Mouse (Mus musculus): ENCODE results near the gene Irf4. TPM values are rescaled to one million over a fixed set of nuclear protein-coding genes. Genes with fewer than 3 reads are reported as not detected.

The Irf4 gene
- total RNA-seq, 2 experiments from 2014 or later, result 4.4 to 41.3 TPM

DNA sequence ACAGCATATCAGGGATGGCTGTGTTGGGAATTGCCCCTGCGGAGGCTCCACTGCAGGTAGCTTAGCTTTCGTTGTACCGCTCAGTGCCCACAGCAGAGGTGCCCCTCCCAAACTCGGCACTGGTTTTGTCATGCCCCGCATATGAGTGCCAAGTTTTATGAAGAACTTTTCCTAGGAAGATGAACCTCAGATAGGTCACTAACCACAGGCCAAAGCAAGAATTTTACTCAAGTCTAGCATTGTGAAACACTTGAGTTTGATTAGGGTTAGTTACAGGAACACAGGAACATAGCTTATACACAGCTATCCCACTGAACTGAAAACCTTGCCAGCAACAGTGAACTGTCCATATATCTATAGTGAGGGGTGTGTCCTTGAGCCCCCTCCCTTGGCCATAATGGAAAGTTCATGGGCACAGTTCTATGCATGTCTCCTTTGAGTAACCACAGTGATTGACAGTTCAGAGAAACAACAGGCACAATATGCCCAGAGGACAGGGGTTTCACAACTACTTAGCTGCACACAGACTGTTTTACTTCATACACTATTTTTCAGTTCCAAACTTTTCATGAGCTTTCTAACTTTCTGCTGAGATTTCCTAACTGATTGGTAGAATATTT lies 53.4 kb downstream of the Irf4 start:
- DNase-seq, result no peak

- peak; percentile 51 for DNase-seq
Measured at GRCm38 (mm10) chr13:30809240-30809639, 60.2 kb downstream of the Irf4 start.

- no peak for DNase-seq
Measured at GRCm38 (mm10) chr13:30813464-30813863, 64.4 kb downstream of the Irf4 start.

DNA sequence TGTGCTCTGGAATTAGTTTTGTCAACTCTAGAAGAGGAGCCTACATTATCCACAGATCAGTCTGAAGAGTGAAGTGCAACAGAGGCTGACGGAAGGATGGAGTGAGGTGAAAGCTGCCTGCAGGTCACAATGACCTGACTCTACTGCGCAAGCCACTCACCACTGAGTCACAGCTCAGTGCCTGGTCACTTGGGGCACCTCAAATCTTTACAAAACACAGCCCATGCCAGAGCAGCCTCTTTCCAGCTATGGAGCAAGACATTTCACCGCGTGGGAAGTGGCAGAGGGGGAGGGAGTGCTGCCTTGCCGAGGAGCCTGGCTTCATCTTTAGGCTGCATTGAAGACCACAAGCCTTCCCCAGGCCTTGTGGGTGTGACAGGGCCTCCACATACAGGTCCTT lies 65.2 kb downstream of the Irf4 start:
- DNase-seq, result peak; percentile 25

Other genes starting within 250 kb of the Irf4 start
- 100 to 1,000 TPM; 621 to 635 TPM for gene Uqcrfs1, start 203.9 kb upstream of the Irf4 start, total RNA-seq (2021)
- gene Dusp22, start 89.2 kb upstream of the Irf4 start, total RNA-seq (2021), result 10 to 100 TPM; 37.7 to 46.2 TPM
- gene Hus1b, start 198.5 kb downstream of the Irf4 start, total RNA-seq (2021), result under 1 TPM in 1 of 2 experiments, not detected in 1; 0.58 TPM
- 10 to 100 TPM; 22.3 to 28.2 TPM for gene Exoc2, start 224.9 kb downstream of the Irf4 start, total RNA-seq (2021)
- under 1 TPM in 1 of 2 experiments, not detected in 1; 0.15 TPM for gene Gm5447, start 225.0 kb downstream of the Irf4 start, total RNA-seq (2021)

Data from adrenal gland, postnatal 10 days (tissue).